Mouse (Mus musculus): ENCODE data around the gene 4931428F04Rik.
"Not testable (repeated sequence)": the region's sequence is repeated elsewhere in the genome, so short reads cannot be mapped to it uniquely, and the experiment has no call there.

DNA sequence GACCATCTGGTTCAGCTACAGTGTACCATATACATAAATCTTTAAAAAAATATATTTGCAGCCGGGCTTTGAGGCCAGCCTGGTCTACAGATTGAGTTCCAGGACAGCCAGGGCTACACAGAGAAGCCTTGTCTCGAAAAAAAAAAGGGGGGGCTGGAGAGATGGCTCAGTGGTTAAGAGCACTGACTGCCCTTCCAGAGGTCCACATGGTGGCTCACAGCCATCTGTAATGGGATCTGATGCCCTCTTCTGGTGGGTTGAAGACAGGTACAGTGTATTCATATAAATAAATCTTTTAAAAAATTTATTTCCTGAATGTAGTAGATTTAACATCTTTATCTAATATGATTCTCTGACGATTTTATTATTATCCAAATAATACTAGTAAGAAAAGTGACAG lies 2.1 kb upstream of the 4931428F04Rik start:
- TF ChIP-seq CTCF (IDR thresholded peaks at IDR 0.05; ENCODE audit: control insufficient read depth, insufficient read depth, insufficient read length); MAX (IDR thresholded peaks at IDR 0.05); USF1 (IDR thresholded peaks at IDR 0.05; ENCODE audit: low read depth): not testable (repeated sequence)

Measured in C2C12 (cell line).